Mouse (Mus musculus): ENCODE measurements at regions not wholly inside any gene's neighbourhood (a gene's known extent, or its start where the extent isn't known, plus 50 kb on each side); places are given as distances from the start of the nearest gene placed in this dataset.

DNA sequence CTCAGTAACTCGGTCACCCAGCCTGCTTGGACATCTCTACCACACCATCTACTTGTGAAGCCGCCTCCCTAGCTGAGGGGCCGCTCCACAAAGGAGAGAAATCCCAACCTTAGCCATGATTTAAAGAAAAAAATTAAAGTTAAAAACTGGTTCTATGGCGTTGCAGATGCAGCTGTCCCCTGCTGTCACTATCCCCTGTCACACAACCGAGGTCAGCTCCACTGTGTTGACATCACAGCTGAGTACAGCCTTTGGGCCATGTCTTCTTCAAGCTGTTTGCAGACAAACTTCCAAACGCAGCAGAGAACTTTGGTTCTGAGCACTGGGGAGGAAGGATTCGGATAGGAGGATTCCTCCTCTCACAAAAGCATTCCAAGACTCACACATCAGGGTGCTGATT, 278.1 kb upstream of the Pabpc6 start:
- no peak for TF ChIP-seq EP300 (IDR thresholded peaks at IDR 0.05; ENCODE audit: low read depth)
- TF ChIP-seq CTCF (IDR thresholded peaks at IDR 0.05; ENCODE audit: low read depth): no peak
